Mouse (Mus musculus): ENCODE data around the gene Sorl1.

DNA sequence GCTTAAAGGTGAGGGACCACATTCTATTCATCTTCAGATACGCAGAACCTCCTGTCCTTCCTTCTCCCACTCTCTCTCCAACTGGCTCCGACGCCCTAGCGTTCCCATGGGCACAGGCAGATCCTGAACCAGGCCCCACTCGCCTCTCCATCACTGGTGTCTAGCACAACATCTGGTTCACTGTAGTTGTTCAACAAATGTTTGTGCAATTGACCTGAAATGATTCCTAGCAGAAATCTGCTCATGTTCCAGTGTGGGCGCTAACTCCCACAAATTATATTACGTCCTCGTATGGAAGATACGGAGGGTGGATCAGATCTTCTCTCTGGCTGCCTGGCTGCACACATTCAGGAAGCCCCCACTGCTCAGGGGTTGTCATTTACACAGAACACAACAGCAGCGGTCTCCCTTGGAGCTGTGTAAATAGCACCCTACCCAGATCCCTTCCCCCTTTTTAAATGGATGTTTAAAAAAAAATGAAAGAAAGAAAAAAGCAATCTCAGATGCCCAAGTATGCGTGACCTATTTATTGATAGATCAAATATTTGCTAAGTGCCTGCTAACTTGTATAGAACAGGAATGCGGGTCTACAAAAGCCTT lies 70.4 kb downstream of the Sorl1 start:
- TF ChIP-seq POLR2A (IDR thresholded peaks at IDR 0.05; ENCODE audit: borderline replicate concordance, low read depth, low read length) (no peak), CTCF (IDR thresholded peaks at IDR 0.05; ENCODE audit: low read depth, low read length) (no peak)

All from bone marrow macrophage, adult 2 months (primary cell).